Mouse (Mus musculus) kidney, postnatal 25 days (tissue): ENCODE measurements at regions not wholly inside any gene's neighbourhood (a gene's known extent, or its start where the extent isn't known, plus 50 kb on each side); places are given as distances from the start of the nearest gene placed in this dataset.

Experiments
- DNase-seq, 2 experiments: peaks; one replicate each; pipeline ENCODE4 v3.0.0; 2021; ENCODE audit warnings: mixed read lengths in 2 of 2

DNA sequence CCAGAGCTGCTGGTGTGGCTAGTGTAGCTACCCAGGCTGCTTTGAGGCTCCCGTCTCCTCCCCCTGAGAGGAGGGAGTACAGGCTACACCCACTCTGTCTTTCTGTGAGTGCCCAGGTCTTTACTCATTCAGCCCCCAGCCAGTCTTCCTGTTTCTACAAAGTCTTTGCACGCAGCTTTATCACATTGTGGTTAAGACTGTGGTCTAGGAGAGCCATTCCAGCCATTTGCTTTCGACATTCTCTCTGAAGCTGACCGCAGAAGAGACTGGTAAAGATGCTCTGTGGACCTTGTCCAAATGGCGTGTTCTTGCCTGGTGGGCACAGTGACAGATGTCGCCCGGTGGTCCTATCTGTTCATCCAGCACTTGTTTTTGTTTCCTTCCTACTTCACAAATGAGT, 62.0 kb downstream of the Tpra1 start:
- no peak for DNase-seq

DNA sequence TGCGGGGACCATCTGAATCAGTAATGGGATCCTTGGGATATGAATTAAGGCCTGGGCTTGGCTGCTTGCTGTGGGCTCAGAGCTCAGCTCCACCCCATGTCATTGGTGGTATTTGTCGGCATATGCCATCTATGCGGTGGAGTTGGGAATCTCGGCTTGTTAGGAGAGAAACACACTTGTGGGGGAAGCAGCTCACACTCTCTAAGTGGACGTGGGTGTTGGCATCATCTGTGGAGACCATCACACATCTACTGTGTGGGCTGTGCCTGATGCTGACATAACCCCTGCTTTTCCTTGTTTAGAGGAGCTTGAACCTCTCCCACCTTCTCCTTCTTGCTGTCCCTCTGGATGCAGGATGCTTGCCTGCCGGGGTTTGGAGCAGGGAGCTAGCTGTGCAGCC, 62.9 kb downstream of the Tpra1 start:
- DNase-seq = no peak

DNA sequence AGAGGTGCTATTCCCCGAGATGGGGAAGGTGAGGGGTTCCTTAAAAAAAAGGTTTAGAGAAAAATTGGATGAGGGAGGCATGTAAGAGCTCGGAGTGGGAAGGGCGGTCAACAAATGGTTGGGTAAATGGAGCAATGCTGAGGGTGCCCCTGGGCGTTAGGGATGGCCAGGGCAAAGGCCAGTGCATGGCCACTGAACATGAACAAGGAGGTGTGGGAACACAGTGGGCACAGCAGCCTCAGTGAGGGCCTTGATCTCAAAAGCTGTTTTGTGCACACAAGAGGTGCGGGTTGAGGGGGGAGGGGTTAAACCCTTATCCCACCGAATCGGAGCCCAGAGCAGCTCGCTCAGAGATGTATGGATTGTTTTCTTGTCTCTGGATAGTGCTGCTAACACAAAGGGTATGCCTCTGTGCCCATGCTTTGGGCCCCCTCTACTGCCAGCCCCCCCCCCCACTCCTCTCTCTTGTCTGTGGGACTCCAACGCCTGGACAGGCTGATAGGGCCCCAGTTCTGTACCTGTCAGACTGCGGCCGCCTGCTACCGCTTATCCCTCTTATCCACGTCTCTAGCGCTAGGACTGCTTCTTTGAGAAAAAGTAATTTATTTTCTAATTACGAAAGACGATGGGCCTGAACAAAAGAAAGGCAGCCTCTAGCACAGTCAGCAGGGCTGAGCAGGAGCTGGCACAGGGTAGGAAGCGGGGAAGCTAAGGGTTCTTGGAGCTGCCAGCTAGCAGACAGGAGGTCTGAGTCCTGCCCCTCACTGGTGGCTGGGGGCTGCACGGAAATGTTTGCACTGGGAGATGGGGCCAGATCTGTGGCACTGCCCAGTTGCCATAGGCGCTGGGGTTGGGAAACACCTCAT, 63.5 kb downstream of the Tpra1 start:
- DNase-seq = no peak

DNA sequence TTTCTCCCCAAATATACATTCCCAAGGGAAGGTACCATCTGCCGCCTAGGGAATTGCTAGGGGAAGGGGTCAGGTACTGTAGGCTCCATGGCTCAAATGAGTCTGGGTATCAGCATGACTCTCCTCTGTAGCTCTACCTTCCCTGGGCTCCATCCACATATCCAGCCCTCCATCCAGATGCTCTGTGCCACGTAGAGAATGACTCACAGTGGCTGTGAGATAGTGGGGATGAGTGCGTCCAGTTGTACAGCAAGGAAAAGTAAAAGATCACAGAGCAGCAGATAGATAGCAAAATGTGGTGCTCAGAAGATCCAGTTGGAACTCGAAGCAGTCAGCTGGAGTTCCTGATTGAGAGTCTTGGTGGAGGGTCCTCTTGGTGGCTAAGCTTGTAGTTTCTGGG, 64.5 kb downstream of the Tpra1 start:
- DNase-seq = no peak

DNA sequence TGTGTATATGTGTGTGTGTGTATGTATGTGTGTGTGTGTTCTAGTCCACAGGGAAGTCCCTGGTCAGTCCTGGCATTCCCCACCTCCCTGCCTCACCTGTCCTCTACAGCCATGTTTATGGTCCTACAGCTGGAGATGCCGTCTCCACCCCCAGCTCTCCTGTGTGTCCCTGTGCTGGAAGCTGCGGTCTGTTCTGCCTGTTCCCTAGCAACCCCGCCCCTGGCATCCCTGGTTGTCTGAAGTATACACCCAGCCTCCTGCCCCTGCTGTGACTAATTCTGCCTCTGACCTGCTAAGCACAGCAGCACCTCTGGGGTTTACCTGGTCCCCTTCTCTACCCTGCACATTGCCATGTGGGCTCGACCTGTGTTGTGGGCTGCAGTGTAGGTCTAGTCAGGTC, 66.8 kb downstream of the Tpra1 start:
- DNase-seq = no peak

DNA sequence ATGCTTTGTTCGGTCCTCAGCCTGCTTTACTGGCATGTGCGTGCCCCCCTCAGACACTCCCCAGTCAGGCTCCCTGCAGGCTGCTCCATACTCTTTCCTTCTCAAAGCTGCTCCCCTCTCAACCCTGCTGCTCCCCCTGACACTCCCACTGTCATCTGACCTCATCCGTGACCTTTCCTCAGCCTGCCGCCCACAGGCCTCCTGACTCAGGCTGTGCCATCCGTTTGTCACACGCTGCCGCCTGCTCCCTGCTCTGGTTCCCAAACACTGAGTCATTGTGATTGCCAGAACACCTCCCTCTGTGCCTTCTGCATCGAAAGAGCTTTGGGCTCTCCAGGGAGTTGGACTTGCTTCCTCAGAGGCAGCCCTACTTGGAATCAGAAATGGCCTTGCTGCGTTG, 69.7 kb downstream of the Tpra1 start:
- DNase-seq = no peak

DNA sequence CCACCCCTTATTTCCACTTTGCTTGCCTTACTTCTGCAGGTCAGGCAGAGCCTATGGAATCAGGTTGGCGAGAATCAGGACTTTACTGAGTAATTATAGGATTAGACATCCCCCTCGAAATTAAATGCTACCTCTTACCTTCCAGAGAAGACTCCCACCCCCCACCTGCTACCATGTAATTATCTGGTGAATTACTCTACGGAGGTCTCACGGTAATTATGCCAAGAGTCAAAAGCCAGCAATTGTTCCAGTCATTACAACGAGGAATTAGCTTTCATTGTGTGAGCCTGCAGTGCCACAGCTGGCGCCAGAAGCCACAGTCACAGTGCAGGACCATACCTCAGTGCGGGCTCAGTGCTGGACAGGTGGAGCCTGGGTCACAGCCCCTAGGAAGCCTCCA, 72.4 kb downstream of the Tpra1 start:
- DNase-seq = no peak

DNA sequence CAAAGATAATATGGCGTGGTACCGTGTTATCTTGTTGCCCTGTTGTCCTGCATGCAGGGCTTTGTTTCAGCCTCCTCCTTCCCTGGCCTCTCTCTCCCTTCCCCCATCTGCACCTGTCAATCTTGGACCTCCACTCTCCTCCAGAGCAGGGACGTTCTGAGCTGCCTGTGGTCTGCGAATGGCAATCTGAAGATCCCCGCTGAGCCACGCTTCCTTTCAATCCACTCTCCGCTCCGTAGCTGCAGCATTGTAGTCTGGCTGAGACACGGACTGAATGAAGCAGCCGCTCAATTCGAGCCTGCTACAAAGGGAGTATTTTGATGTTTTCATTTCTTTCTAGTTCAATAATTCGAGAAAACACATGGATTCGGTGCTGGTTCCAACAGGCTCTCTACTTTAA, 74.5 kb downstream of the Tpra1 start:
- no peak for DNase-seq

DNA sequence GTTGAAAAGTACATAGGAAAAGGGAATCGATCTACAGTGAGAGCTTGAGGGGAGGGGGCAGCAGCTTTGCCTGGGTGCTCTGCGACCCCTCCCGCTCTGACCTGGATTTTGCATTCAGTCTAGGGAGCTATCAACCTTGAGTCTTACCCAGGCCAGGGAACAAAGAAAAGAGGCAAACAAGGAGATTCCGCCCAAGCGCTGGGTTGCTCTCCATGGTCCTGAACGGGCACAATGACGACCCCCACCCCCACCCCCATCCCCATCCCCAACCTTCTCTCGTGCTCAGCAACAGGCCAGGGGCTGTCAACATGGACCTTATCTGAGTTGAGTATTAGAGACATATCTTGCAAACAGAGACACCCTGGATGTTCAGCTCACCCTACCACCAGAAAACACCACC, 74.9 kb downstream of the Tpra1 start:
- DNase-seq = no peak

DNA sequence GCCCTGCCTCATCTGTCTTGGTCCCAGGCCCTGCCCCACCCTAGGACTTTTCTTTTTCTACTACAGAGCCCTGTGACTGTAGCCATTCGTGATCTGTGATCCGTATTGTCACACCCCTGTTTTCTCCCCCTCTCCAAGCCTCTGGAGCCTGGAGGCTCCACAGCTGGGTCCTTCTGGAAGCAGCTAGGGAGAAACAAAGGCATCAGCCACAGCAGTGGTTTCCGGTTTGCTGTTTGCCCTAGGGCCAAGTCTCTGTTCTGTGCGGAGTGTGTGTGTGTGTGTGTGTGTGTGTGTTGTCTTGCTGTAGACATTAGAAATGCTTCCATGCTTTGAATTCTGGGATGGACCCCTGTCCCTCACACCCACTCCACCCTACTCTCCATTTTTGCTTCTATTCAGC, 76.9 kb downstream of the Tpra1 start:
- DNase-seq = no peak

DNA sequence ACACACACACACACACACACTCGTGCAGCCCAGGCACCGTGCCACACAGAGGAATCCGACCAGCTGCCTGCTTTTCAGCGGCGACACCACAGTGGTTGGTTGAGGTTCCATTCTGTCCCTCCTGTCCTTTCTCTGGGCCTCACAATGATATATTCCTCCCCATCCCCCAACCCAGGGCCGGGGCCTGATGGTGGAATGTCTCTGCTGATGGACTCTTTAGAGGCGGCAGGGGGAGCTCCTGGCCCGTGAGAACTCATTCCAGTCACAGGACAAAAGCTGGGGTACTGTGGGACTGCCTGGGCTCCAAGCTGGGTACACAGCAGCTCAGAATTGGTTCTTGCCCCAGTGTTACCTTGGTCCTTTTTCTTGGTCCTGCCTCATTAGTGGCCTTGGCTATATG, 78.1 kb downstream of the Tpra1 start:
- peak; percentile 50 to 62 for DNase-seq

DNA sequence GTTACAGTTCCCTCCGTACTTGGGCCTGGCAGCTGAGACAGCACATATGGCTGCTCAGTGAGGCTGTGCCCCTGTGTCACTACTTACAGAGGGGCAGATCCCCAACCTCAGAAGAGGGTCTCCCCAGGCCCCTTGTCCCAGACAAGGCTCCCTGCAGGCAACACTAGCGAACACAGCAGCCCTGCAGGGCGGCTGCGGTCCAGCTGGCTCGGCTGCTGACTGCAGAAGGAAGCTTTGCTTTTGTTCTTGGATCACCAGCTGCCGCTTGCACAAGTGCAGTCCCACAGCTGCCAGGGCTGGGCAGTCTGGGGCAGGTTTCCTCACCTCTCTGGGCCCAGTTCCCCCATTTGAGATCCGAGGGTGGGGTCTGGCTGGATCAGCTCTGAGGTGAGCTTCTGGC, 79.5 kb downstream of the Tpra1 start:
- DNase-seq = no peak

DNA sequence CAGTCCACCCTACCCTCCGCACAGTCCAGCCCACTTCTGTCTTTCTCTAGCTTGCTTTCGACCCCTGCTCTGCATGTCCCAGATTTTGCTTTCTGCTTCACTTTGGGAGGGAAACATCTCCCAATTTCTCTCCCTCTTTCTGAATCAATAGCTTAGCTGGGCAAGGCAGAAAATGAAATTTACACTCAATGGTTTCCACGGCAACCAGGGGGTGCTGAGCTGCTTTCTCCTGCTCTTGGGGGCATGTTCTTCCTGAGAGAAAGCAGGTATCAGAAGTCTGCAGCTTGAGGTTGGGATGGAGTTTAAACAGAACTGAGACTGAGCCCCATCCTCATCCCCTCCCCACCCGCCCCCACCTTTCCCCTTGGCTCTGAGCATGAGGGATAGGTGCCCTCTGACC, 82.1 kb downstream of the Tpra1 start:
- DNase-seq = no peak

DNA sequence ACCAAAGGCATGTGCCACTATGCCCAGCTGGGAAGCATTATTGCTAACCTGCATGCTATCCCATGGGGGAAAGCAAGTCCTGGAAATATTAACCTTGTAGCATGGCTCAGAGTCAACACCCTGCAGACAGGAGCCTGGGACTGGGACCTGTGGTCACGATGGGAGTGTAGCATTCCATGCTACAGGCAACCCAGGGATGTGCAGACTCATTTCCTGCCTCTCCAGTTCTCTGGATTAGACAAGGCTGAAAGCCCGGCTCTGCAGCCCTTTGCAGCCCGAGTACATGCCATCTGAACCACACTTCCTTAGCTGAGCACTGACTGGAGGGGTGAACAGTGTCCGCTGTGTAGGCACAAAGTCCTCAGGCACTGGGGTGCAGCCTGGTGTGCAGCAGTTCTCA, 82.8 kb downstream of the Tpra1 start:
- DNase-seq = no peak

DNA sequence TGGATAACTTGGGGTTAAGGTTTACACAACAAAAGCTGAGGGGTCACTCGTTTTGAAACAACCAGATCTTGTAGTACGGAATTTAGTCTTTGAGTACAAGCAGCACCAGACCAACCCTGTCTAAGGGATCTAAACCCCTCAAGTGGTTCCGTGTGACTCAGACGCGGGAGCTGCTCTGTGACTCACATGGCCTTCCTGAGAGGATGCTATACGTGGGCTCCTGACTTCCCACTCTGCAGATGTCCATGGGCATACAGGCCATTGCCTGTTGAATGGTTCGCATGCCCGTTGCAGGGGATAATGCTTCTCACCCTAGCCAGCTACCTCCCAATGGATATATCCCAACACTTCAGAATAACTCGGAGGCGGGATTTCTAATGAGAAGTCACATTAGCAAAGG, 86.5 kb downstream of the Tpra1 start:
- no peak for DNase-seq

DNA sequence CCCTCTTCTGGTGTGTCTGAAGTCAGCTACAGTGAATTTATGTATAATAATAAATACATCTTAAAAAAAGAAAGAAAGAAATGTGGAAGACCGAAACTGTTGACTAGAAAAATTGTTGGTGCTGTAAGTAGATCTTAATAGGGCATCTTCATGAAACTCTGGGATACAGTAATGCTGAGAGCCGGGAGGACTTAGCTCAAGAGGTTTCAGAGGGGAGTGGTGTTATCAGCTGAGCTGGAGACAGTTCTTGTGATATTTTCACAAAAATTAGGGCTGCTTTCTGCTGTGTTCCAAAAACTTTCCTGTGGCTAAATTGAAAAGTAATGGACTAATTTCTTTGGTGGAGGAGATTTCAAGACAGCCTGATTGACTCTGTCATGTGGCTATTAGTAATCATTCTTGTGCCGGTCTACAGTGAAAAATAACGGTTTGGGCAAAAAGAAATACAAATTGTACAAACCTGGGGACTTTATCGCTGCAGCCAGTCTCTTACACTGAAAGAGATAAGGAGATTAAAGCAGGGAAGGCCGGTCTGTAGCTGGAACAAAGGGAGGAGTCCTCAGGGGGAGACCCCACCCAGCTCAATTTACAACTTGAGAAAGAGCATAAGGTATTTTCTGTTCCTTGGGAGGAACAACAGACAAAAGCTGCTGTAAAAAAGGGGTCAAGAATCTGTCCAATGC, 87.7 kb downstream of the Tpra1 start:
- no peak for DNase-seq

DNA sequence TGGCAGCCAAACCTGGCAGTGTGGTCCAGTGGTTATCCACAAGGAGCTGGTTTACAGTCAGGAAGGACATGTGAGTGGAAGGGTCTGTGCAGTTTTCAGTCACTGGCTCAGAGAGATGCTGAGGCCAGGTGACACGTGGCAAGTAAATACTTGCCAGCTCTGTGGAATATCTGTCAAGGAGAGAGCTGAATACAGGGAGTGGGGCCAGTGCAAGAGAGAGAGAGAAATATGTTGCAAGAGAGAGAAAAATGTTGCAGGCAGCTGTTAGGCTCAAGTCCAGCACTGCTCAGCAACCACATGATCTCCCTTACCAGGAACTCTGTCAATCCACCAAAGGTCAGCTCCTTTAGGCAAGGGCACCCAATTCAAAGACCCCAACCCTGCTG, 88.2 kb downstream of the Tpra1 start:
- no peak for DNase-seq

DNA sequence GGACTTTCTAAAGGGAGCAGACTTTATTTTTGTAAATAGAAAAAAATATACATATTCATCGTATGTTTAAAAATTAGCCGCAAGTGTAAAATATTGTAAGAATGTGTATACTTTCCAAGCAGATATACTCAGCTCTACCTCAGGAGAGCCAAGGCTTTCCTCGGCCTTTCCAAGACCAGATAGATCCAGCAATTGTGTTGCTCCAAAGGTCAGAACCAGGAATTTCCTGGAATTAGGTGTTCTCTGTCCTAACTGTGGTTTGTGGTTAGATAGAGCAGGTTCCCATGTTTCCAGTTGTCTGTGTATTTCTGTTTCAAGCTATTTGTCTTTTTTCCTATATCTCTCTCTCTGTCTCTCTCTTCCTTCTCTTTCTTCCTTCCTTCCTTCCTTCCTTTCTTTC, 93.0 kb downstream of the Tpra1 start:
- DNase-seq = no peak

DNA sequence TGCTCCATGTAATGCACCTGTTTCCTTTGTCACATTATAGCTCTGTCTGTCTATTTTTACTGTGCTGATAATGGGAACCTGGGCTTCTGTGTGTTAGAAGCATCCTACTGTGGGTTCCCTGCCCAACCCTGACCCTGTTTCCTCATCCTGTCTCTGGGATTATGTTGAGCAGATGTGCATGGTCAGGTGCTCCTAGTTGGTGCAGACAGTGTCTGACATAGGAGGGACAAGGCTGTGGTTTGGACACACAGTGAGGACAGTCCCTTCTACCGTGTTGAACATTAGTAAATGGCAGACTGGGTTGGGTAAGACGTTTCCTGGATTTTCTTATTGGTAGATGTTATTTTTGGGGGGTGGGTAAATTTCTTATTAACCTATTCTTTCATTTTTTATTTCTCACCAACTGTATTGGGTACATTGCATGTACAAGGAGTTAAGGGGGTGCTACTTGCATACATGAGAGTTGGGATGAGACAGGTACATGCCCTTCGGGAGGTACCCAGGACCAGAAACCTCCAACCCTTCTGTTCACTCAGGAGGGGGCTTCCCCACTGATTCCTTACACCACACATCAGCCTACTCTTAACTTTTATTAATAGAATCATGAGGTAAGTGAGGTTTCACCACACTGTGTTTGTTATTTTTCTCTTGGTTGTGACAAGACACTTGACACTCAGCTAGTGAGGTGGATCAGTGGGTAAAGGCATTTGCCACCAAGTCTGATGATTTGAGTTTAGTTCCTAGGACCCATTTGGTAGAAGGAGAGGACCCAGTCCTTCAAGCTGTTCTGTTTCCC, 97.1 kb downstream of the Tpra1 start:
- DNase-seq = no peak

DNA sequence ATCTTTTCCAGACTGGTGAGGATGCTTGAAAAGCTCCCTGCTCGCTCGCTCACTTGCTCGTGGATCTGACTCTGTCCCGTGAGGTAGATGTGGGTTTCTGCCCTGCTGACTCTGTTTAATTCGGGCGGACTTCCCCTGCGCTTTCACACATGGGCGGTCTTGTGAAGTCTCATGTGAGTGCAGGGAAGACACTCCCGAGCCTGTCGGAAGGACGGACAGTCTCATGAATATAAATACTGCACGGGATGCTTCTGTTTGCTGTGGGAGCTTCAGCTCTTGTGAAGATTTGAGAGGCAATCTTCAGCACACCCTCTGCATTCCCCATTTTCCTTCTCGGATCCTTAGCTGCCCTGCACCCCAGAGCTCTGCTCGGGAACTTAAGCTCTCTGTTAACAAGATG, 98.3 kb downstream of the Tpra1 start:
- peak in 1 of 2 experiments; percentile 22 for DNase-seq

DNA sequence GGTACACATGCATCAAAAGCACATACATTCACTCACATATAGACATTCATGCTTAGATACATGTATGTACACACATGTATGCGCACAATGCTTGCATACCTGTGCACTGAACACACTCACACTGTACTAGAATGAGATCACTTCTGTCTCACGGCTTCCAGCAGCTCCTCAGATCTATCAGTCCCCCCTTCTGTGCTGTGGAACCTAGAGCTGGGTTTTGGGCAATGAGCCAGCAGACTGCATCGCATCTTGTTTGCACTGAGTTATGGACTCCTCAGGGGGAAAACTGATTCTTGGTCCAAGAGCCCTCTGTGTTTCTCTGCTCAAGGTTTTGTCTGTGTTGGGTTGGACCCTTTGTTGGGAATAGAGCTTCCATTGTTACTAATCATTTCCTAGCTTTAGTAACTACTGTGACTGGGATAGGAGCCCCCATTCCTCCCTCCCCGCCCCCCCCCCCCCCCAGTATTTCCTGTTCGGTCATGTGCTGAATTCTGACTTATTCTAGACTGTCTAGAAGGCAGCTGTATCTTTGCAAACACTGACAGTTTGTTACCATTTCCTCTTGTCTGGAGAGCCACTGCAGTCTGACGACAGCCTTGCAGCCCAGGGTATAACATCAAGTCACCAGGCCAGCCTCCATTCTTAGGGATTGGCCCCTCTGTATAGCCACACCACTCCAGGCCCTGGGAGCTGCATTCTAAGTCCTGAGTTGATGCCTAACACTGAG, 101.3 kb downstream of the Tpra1 start:
- peak in 1 of 2 experiments; percentile 15 for DNase-seq

DNA sequence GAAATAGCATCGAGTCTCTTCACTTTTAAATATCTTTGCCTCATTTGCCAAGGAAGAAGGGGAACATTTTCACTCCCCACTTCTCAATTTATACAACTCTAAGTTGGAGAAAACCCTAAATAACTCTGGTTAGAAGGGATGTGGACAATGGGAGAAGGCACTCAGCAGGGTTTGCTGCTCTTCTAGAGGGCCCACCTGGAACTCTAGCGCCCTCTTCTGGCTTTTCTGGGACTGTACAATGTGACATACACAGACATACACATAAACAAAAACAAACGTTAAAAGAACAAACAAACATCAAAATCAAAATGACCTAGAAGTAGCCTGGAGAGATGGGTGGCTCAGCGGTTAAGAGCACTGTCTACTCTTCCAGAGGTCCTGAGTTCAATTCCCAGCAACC, 103.0 kb downstream of the Tpra1 start:
- no peak for DNase-seq

DNA sequence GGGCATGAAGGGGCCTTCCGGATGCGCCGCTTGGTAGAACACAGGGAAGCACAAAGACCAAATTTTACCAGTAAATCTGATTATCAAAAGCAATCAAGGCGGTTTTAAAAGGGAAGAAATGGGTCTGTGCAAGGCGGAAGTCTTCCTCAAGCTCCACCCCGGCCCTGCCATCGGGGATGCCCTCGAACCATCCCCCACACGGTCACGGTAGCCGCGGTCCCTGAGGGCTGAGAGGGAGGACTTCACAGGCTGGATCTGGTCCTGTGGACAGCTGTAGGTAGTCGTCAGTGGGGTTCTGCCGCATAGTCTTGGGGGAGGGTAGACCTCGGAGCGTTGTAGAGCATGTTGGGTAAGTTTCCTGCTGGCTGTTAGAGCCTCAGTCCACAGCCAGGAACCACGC, 104.9 kb downstream of the Tpra1 start:
- DNase-seq = no peak
